Mouse (Mus musculus) liver, embryonic 14.5 days (tissue): Measurements from ENCODE around the gene Srp54b.
"Not testable (repeated sequence)": the region's sequence is repeated elsewhere in the genome, so short reads cannot be mapped to it uniquely, and the experiment has no call there.

Source experiments
- CTCF ChIP-seq: IDR thresholded peaks from 2 replicates; pipeline ENCODE4 v1.5.1; 2016; ENCODE audit warnings: antibody characterized with exemption, low read depth, control low read depth
- EP300 ChIP-seq: IDR thresholded peaks from 2 replicates; pipeline ENCODE4 v1.6.1; 2016; ENCODE audit warnings: antibody characterized with exemption, low read depth

DNA sequence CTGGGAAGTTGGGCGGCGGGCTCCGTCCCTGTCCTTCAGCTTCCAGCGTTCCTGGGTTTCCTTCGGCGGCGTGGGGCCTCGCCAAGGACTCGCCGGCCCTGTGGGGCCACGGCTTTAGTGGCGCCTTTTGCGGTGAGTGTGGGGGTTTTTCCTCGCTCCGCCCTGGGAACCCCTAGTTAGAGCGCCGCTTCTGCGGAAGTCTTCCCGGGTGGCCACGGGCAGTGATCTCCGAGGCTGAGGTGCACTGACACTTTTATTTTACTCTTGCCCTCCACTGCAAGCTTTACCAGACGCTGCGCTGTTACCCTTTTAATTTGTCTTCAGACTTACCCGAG is 512 bp downstream of the Srp54b start:
- TF ChIP-seq CTCF, EP300: not testable (repeated sequence)
